Mouse (Mus musculus) adrenal gland, adult 18-20 months (tissue): ENCODE results near the gene Slc4a2. TPM values are rescaled to one million over a fixed set of nuclear protein-coding genes. Genes with fewer than 3 reads are reported as not detected.

ENCODE experiments used
- DNase-seq, 2 experiments: peaks; one replicate each; pipeline ENCODE4 v3.0.0; 2021 to 2022; ENCODE audit warnings: low spot score in 2 of 2
- total RNA-seq, 2 experiments: library from RNA; stranded (reverse); gene quantifications; 1 replicate in 1 of 2; 2 replicates in 1 of 2; pipeline ENCODE4 v1.2.3; 2021

Gene Slc4a2
- total RNA-seq, 2 experiments from 2014 or later: 49.3 to 62.3 TPM

DNA sequence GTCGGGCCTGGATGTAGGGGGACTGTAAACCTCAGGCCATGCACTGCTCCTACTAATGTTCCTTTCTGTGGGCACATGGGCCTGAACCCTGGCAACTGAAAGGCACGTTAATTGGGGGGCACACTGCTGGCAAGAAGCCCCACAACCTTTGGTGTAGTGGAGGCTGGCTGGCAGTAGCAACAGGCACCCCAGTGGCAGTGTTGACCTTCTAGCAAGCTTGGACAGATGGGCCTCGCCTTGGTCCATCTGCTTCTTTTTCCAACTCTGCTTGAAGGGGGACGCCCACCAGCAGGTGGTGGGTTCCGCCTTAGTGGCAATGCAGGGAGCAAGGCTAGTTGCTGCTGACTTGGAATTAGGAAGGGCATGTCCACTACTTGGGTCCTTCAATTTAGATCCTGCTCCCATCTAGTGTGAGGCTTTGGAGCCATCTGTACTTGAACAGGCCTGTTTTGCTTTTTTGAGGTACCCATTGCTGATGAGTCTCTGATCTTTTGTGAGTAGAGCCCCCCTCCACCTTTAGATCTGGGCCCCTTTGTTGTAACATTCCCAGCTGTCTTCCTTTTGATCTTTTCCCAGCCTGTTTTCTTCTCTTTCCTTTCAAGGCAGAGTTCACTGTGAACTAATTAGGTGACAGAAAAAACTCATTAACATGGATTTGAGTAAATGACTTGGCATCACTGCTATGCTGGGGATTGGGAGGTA, 29.8 kb downstream of the Slc4a2 start:
- DNase-seq: no peak

DNA sequence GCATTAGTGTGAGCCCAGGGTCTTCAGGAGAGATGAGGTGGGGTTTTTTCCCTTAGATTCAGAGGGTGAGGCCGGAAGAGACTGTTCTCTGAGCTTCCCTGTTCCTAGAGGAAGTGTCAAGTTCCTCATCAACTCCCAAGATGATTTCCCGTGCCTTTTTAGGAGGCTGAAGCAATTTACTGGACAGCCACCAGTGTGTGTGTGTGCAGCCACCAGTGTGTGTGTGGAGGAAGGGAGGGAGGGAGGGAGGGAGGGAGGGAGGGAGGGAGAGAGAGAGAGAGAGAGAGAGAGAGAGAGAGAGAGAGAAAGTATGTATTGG, 30.3 kb downstream of the Slc4a2 start:
- DNase-seq: no peak

DNA sequence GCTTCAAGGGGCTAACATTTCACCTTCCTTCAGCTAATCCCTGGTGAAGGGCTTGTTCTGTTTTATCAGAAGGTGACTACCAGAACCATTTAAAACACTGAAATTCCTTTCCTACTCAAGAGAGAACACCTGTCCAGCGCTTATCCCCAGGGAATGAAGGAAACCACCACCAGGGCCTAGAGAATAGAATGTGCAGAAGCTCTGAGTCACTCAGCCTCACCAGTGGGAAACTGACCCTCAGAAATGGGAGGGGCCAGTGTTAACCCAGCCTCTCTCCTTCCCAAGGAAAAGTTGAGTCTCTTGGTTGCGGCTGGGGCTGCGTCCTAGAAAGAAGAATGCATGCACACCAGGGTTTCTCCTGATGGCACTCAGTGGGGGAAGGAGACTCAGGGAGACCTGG, 31.4 kb downstream of the Slc4a2 start:
- peak in 1 of 2 experiments; percentile 33 for DNase-seq

DNA sequence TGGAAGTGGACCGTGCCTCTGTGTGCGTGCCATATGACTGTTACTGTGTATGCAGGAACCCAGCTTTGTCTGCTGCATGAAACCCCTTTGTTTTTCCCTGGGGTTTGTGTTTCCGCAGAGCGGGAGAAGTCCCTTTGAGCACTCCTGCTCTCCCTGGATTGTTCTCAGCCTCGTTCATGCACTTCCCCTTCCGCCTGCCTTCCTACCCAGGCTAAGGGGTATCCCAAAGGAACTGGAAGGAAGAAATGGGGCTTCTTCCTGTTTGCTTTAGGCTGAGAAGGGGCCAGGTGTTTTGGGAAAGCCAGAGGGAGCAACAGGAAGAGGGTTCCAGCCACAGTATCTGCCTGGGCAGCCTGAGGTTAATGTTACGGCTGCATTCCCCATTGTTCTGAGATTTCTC, 32.0 kb downstream of the Slc4a2 start:
- DNase-seq: no peak

DNA sequence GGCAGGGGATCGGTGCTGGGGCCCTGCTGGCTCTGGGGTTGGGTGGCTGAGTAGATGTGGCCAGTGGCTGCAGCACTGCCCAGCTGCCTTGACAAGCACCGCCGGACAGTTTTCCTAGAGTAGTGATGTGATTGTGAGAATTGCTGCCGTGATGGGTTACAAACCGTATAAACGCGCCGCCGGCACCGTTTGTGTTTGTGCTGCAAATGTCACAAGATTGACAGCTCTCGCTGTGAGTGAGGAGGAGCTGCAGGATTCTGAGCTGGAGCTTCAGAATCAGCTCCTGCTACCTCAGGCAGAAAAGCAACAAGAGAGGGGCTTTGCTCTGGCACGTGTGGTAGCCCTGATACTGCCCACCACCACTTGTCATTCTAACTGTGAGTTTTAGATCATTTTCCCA, 43.1 kb downstream of the Slc4a2 start:
- no peak for DNase-seq

DNA sequence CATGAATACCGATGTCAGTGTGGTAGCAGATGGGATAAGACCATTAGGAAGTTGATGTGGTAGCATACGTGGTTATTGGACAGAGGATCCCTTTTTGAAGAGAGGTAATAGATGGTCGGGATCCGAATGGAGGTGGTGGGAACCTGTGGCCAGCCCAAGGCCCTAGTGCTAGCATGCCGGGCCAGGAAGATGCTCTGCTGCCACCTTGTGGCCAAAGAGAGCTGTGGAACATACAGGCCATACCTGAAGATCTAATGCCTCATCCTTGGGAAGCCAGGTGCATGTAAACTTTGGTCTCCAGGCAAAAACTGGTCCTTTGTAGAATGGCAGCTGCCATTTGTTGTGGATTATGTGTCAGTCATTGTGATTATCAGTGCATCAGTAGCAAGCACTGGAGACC, 47.0 kb downstream of the Slc4a2 start:
- peak; percentile 76 to 81 for DNase-seq

DNA sequence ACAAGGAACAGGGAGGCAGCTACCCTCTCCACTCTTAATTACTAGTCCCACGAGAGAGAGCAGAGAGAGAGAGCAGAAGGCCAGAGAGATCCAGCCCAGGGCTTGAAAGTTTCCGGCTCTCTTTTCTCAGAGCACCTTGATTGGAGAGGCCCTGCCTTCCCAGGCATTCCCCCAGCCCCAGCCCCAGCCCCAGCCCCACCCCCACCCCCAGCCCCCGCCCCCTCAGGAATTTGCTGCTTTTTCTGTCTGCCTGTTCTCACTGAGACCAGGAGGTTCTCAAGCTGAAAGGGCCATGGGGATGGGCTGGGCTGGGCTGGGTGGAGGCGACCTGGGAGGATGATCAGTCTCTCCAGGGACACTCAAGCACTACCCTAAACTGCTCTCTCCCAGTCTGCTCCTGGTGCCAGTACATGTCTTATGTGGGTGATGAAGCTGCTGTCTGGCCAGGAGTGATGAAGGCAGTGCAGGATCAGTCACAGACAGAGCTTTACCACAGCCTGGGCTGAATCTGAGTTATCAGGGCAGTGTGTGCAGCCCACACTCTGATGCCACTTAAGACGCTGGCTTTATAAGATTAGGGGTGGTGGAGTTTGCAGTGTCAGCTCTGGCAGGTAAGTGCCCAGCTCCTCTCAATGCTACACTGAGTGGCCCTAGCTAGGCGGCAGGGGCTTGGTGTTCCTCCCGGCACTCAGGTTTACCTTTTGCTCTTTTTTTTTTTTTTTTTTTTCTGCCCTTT, 49.4 kb downstream of the Slc4a2 start:
- DNase-seq: no peak

DNA sequence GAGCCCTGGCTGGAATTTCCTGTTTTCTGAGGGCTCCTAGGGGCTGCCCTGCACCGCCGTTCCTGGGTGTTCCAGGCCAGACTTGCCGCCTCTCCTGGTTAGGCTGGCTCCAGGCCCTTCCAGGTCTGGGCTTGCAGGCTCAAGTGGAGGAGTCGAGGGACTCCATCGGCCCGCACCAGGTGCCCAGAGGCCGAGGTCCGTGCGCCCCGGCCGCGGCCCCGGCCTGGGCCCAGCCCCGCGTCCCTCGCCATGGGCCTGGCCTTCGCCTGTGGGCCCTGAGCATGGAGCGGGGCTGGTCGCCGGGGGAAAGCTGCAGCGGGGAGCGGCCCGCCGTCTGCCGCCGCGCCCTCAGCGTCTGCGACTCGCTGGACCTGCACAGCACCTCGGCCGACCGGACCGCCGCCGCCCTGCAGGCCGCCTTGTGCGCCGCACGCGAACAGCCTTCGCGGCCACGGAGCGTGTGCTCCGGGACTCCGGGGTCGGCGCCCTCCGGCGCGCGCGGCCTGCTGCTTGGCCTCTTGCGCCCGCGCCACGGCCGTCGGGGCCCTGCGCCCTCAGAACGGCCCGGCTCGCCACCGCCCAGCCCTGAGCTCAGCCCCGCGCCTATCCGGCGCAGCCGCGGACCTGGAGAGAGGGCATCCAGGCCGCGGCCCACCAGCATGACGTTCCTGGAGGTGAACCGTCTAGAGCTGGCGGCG, 50.5 kb downstream of the Slc4a2 start:
- no peak for DNase-seq

DNA sequence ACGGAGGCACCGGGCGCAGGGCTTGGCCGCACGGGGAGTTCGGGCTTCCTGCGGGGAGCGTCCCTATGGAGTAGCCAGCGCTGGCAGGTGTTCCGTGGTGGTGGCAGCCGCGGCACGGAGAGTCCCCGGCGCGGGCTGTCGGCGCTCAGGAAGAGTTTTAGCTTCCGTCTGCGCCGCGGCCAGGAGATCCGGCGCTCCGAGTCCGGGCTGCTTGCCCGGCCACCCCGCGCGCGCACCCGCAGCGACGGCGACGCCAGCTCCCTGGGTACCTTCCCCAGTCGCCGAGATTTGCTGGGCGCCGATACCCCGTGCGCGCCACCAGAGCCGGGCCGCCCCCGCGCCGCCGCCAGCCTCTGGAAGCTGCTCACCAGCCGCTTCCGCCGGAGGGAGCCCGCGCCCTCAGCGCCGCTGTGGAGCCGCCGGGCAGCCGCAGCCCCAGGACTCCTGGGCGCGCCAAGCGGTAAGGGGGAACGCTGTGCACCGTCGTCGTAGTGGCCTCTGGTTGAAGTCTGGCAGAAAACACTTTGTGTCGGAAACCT, 51.2 kb downstream of the Slc4a2 start:
- peak; percentile 69 for DNase-seq

DNA sequence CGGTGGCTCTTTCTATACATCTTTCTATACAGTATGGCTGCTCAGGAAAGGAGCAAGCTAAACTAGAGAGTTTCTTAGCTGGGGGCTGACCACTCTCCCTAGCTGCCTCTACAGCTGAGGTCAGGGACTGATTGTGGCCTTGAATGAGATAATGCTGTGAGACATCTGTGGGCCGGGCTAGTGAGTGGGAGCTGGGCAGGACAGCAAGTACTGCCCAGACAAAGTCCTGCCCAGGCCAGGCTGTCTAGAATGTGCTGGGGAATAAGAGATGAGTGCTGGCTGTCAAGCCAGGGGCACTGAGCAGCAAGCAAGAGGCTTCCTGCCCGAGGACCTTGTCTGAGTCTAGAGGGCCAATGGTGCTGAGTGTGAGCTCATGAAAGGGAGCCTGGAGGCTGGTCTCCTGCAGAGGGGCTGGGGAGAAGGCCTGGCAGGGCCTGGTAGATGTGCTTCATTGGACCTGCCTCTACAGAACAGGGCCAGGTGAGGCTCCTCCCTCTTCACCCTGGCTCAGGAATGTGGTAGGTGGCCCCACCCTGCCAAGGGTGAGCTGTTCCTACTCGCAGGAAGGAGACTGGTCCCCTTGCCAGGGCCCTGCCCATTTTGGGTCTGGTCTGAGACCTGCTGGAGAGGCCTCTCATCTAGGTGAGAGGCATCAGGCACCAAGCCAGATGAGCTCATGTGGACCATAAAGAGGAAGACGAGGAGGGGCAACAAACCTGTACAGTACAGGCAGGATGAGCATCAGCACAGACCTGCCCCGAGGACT, 52.0 kb downstream of the Slc4a2 start:
- DNase-seq: peak; percentile 48 to 55

DNA sequence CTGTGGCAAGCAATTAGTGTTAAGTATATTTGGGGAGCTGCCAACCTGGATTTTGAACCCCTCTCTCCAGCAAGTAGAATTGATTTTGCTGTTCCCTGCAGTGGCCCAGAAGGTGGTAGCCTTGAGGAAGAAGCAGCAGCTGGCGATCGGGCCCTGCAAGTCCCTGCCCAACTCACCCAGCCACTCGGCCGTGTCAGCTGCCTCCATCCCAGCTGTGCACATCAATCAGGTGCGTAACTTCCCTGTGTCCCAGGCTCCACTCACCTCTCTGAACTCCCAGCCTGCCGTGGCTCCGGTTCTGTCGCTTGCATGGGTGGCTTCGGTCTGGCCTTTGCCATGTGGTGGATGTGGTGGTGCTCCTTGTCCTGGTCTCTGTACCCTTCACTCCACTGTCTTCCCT, 54.3 kb downstream of the Slc4a2 start:
- DNase-seq: no peak

DNA sequence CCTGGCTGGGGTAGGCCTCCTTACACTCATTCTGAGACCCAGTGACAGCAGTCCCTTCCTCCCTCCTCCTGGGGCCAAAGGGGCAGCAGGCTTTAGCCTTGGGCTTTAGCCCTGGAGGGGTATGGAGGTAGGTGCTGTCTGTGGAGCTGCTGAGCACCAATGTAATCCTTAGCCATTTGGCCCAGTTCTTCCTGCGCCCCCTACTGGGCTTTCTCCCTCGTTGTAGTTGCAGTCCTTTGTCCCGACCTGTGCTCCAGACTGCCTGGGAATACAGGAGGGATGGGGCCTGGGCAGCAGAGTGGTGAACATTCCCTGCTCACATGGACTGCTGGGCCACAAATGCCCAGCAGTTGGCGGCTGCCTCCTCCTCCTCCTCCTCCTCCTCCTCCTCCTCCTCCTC, 58.0 kb downstream of the Slc4a2 start:
- DNase-seq: peak; percentile 60 to 63

DNA sequence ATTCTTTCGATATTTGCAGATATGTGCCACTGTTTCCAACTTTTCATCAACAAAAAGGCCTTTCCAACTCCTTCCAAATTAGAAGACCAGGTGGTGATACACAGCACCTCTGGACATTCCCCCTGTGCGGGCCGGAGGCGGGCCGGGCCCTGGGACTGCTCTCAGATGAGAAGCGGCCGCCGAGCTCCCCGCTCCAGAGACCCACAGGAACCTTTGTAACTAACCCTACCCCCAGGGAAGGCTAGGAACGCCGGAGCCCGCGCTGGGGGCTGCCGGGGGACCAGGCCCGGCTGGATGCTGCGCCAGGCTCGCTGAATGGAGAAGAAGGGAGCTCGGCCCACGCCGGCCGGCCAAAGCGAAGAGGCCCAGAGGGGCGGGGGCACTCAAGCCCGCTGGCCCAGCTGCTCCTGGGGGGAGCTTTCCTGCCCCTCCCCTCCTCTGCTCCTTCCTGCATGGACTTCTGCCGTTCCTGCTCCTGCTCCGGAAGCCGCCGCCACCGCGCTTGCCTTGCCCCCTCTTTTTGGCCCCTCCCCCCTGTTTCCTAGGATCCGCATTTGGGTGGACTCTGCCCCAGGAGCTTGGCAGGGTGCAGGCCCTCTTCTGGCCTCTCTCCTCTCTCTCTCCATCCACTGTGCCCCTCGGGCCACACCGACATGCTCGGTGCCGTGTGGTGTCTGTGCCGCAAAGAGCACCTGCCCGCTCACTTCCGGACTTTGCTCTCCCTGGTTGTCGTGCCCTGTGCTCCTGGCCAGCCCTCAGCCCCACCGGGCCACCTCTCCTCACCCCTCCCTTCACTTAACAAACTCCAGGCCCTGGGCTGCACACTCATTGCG, 58.8 kb downstream of the Slc4a2 start:
- no peak for DNase-seq

DNA sequence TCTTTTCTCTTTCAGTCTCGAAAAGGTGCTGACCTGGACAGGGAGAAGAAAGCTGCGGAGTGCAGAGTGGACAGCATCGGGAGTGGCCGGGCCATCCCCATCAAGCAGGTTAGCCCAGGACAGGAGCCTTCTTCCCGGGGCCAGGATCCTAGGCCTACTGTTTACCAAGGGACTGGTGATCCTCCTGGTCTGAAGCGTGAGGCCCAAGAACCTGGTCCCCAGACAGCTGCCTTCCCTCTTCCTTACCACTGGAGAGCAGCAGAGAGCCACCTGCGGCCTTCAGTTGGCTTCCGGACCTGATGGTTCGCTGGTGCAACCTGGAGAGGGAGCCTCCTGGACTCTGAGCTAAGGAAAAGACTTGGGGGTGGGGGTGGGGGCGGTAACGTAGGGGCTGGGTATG, 59.7 kb downstream of the Slc4a2 start:
- peak in 1 of 2 experiments; percentile 33 for DNase-seq

DNA sequence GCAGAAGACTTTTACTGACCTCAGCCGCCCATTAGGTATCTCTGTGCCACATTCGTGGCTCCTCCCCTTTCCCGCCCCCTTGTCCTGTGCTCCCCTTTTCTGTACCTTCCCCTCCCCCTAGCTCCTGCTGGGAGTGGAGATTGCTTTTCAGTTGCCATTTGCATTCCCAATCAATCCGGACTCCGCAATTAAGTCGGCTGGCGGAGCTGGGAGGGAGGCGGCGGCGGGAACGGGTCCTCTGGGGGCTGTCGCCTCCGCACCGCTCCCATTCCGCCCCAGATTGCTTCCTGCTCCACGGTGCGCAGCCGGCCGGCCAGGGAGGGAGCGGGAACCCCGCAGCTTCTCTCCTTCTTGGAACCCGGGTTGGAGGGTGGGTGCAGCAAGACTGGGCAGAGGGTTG, 61.3 kb downstream of the Slc4a2 start:
- no peak for DNase-seq

DNA sequence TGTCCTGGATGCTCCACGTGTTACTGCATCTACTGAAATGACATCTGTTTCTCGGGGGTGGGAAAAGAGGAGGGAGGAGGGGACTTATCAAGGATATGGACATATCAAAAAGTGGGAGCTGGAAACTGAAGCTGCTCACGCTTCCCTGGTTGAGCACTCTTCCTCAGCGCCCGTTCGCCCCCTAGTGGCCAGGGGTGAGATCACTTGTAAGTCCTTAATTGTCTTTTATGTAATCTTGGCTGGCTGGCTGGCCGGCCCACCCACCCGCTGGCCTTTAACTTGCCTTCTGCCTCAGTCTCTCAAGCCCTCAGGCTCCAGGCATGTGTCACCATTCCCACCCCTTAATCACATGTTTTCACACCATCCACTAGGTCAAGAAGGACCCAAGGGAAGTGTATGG, 62.5 kb downstream of the Slc4a2 start:
- peak; percentile 86 to 91 for DNase-seq

DNA sequence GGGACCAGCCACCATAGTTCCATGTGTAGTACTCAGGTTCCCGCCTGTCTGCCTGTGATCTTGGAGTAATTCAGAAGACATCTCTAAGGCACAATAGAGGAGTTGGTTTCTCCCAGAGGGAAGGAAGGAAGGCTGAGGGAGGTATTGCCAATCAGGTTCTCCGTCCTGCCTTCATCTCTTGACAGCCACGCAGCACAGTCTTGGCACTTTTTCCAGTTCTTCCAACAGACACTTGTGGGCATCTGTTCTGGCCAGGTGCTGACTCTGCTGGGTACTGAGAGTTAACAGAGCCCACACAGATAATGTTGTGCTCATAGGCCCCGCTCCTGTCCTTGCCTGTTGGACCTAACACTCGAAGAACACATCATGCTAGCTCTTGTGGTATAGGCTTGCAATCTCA, 63.1 kb downstream of the Slc4a2 start:
- DNase-seq: no peak

DNA sequence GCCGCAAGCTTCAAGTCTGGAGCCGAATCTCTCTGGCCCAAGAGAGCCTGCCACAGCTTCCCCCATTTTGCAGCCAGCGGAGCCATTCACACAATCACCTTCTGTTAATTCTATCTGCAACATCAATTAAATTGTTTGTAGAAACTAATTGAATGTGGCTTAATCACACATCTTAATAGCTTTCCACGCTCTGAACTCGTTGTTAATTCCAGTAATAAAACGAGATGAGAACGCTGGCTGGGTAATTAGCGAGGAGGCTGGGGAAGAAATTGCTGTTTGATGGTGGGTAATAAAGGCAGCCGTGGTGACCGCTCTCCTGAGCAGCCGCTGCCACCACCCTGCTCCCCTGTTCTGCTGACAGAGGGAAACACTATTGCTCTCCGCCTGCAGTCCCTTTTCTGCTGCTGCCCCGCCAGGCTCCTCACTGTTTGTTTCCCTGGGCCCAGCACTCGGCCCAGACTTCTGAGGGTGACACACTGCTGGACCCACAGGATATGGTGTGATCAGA, 66.8 kb downstream of the Slc4a2 start:
- no peak for DNase-seq
